Mouse (Mus musculus) spleen, adult 2 months (tissue): ENCODE data around the gene Pin1. TPM values are rescaled to one million over a fixed set of nuclear protein-coding genes. Genes with fewer than 3 reads are reported as not detected.

ENCODE experiments used
- DNase-seq, 2 experiments: peaks; one replicate each; pipeline versions ENCODE4 v3.0.0 to v3.0.0-alpha.2; 2012 to 2021; ENCODE audit warnings: low spot score in 2 of 2, low read depth in 1 of 2
- H3K27ac ChIP-seq: fragments of 200-500 bp; 2 replicates; pipeline ENCODE4 v1.5.1; 2012; ENCODE audit warnings: low read length, inconsistent platforms; ENCODE audit not compliant: insufficient read depth
- H3K27me3 ChIP-seq: fragments of 200-500 bp; 2 replicates; pipeline ENCODE4 v1.6.1; 2012; ENCODE audit warnings: mild to moderate bottlenecking, moderate library complexity, low read length, inconsistent platforms; ENCODE audit not compliant: control insufficient read depth, insufficient read depth
- H3K36me3 ChIP-seq: fragments of 200-500 bp; 2 replicates; pipeline ENCODE4 v1.6.1; 2012; ENCODE audit warnings: mild to moderate bottlenecking, low read length, inconsistent platforms; ENCODE audit not compliant: control insufficient read depth, insufficient read depth
- H3K4me1 ChIP-seq: fragments of 200-500 bp; 2 replicates; pipeline ENCODE4 v1.6.1; 2011; ENCODE audit warnings: inconsistent platforms; ENCODE audit not compliant: control insufficient read depth, insufficient read depth, insufficient read length
- H3K4me3 ChIP-seq: fragments of 200-500 bp; 2 replicates; pipeline ENCODE4 v1.5.1; 2011; ENCODE audit warnings: mild to moderate bottlenecking, inconsistent platforms; ENCODE audit not compliant: insufficient read depth, insufficient read length; ENCODE audit errors: extremely low read depth
- CTCF ChIP-seq: fragments of 200-500 bp; IDR thresholded peaks from 2 replicates; pipeline ENCODE4 v1.5.1; 2011; ENCODE audit warnings: mild to moderate bottlenecking, inconsistent platforms; ENCODE audit not compliant: insufficient read depth, insufficient read length, insufficient replicate concordance; ENCODE audit errors: extremely low read depth
- POLR2A ChIP-seq: fragments of 200-500 bp; IDR thresholded peaks from 2 replicates; pipeline ENCODE4 v1.6.1; 2011; ENCODE audit warnings: low read depth, low read length, inconsistent platforms
- WGBS: fragments of 180-500 bp; shearing (Covaris S2); methylation state at CpG from one replicate; pipeline ENCODE4 v1.1.7; 2018; 5-methylcytosine and 5-hydroxymethylcytosine counted together
- polyA plus RNA-seq: library from polyadenylated mRNA; depleted of rRNA; stranded (reverse); fragments of >200 nt; gene quantifications from 2 replicates; pipeline ENCODE4 v1.2.3, GENCODE M21; 2012

Gene Pin1
- polyA plus RNA-seq, 1 experiment, result 11.3 TPM

DNA sequence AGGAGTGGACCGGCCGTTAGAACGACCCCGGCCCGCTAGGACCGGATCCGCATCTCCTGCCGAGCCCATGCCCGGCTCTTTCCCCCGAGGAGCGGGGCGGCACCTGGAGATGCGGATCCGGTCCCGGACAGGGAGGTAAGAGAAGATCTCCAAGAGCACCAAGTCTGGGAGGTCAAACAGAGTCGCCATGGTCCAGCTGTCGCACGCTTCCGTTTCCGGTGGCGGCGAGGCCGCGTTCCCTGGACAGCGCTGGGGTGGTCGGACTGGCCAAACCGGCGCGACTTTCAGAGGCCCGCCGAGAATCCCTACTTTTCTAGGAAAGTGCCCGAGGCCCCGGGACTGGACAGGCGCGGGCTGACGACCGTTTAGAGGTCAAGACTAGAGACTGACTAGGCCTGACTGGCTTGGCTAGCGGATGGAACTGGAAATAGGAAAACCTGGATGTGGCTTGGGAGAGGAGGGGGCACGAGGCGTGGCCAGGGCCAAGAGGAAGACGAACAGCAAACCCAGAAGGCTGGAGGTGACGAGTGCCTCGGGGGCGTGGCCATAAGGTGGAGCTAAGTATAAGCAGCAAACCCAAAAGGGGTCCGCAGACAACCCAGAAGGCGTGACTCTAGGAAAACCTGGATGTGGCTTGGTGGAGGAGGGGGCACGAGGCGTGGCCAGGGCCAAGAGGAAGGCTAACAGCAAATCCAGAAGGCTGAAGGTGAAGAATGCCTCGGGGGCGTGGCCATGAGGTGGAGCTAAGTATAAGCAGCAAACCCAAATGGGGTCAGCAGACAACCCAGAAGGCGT lies 9.6 kb upstream of the Pin1 start, which contains the start of gene Ubl5:
Gene Ubl5 (plus strand): TSS at position 778 of the 795 bp plus-strand sequence.
- TF ChIP-seq CTCF (no peak), POLR2A (no peak)
- Histone ChIP-seq H3K27ac (peak within 1 kb of the TSS; percentile 92), H3K4me3 (peak within 1 kb of the TSS; percentile 82), H3K36me3 (peaks cover 16% of the 10 kb centered on the region), H3K4me1 (peaks cover 11% of the 10 kb centered on the region), H3K27me3 (no peaks in the 10 kb centered on the region)
- DNase-seq, result peak in 1 of 2 experiments; percentile 51
- WGBS, result 5% methylated on average over 51 of the region's 51 CpGs

DNA sequence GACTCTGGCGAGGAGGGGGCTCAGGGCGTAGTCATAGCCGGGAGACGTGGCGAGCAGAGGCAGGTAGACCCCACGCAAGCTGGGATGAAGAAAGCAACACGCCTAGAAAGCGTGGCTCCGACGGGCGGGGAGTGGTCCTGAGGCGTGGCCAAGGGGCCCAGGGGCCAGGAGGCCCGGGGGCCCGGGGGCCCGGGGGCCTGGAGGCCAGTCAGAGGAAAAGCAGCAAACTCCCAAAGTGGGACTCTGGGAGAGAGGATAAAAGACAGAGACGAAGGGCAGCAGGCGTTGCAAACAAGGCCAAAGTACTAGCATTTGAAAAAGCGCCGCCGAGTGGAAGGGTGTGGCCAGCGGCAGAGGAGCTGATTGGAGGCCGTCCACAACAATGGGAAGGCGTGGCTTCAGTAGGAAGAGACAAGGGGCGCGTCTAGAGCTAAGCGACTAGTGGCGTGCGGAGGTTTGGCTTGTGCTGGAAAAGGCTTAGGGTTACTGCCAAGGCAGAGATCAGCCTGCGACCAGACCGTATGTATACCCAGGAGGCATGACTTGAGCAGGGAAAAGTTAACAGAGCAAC lies 8.9 kb upstream of the Pin1 start:
- Histone ChIP-seq H3K4me1 (peaks cover 11% of the 10 kb centered on the region), H3K27me3 (no peaks in the 10 kb centered on the region), H3K4me3 (peak overlapping the region; percentile 82), H3K27ac (peak overlapping the region; percentile 92), H3K36me3 (peaks cover 12% of the 10 kb centered on the region)
- DNase-seq, result peak; percentile 81 to 83
- WGBS, result 1% methylated on average over 30 of the region's 30 CpGs
- TF ChIP-seq POLR2A (no peak), CTCF (no peak)

DNA sequence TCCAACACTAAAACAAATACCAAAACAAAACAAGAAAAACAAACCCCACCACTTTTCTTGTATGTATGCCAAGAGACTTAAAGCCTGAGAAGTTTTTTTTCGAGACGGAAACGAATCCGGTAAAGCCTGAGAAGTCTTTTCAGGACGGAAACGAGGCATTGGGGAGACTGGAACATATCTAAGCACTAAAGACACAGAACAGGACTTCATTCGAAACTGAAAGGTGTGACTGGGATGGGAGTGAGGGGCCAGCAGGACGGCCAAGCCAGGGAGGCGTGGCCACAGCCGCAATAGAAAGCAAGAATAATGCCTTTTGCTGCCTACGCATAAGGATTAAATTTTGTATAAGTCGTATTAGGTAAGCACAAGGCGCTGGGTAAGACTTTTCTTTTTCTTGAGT lies 8.1 kb upstream of the Pin1 start:
- peaks cover 11% of the 10 kb centered on the region for H3K4me1 ChIP-seq
- no peak for DNase-seq
- H3K36me3 ChIP-seq, result peaks cover 6% of the 10 kb centered on the region
- 3% methylated on average over 13 of the region's 13 CpGs for WGBS
- TF ChIP-seq CTCF, result no peak
- no peak for TF ChIP-seq POLR2A
- no peaks in the 10 kb centered on the region for H3K27me3 ChIP-seq
- H3K4me3 ChIP-seq, result peak overlapping the region; percentile 82
- H3K27ac ChIP-seq, result peak overlapping the region; percentile 92

DNA sequence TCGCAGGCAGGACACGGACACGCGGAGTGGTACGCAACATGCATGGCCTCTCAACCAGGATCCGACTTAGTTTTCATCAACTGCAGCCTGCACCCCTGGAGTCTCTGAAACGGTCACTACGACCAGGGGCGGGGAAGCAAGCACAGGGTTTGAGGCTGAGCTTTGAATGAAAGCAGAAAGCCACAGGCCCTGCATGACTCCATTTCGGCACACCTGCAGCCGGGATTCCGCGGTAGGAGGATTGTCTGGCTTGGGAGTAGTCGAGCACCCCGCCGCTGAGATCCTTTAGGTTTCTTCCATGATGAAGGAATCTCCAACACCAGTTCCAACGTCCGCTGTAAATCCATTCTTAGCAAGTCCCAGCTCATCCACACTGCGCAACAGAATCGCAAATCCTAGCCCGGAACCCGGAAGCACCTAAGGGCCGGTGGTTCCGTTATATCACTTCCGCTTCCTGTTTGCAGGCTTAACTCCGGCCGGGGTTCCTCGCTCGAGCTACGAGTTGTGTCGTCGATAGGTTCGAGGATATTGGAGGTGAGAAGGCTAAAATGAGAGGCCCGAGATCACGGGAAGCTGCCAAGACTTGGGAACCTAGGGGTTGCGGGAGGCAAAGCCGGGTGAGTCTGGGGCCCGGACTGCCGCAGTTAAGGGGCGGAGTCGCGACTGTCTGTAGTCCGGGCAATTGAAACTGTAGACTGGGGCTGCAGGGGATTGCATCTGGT lies 7.4 kb upstream of the Pin1 start, which contains the start of gene Fbxl12:
Gene Fbxl12 (minus strand): TSS at position 408 of the 722 bp plus-strand sequence.
- WGBS, result under 1% methylated on average over 43 of the region's 43 CpGs
- Histone ChIP-seq H3K4me1 (peaks cover 11% of the 10 kb centered on the region), H3K27me3 (no peaks in the 10 kb centered on the region), H3K36me3 (peaks cover 3% of the 10 kb centered on the region; the same call in 1 of the 2 replicates), H3K27ac (peak within 1 kb of the TSS; percentile 92), H3K4me3 (peak within 1 kb of the TSS; percentile 82)
- DNase-seq, result peak; percentile 73 to 76
- TF ChIP-seq CTCF (no peak), POLR2A (peak; percentile 85)

DNA sequence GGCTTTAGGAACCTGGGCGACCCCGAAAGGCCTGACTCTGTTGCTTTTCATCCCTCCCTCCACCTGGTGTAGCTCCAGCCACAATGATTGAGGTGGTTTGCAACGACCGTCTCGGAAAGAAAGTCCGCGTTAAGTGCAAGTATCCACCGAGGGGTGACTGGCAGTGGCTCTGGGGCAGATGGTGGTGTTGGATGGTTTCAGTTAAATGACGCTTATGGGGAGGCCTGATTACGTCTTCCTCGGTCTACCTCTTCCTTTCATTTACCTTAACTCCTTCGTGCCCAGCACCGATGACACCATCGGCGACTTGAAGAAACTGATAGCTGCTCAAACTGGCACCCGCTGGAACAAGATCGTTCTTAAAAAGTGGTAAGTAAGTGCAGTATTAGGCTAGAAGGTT lies 6.8 kb upstream of the Pin1 start:
- Histone ChIP-seq H3K4me1 (peaks cover 11% of the 10 kb centered on the region), H3K36me3 (peaks cover 3% of the 10 kb centered on the region; the same call in 1 of the 2 replicates), H3K27me3 (no peaks in the 10 kb centered on the region), H3K27ac (peak overlapping the region; percentile 92), H3K4me3 (peak overlapping the region; percentile 82)
- 1% methylated on average over 17 of the region's 17 CpGs for WGBS
- TF ChIP-seq POLR2A (no peak), CTCF (no peak)
- DNase-seq, result no peak

DNA sequence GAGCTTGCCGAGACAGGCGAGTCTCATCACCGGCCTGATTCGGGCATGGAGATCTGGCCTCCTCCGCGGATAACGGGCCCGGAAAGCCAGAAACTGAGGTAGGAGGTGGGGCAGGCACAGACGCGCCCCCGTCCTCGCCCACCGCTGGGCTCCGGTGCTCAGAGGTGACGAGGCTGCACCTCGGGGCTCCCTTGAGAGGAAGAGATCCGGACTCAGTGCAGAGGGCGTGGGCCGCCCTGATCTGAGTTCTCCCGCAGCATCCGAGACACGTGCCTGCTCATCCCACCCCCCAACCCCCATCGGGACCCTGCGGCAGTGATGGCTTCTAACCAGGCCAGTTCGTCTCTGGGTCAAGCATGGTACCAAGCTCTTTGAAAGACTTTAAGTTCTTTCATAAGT lies 364 bp downstream of the Pin1 start:
- WGBS, result under 1% methylated on average over 25 of the region's 25 CpGs
- peak overlapping the region; percentile 76 for H3K4me3 ChIP-seq
- no peaks in the 10 kb centered on the region for H3K27me3 ChIP-seq
- peaks cover 12% of the 10 kb centered on the region for H3K36me3 ChIP-seq
- TF ChIP-seq POLR2A (no peak), CTCF (no peak)
- H3K27ac ChIP-seq, result peak overlapping the region; percentile 50; the same call in 1 of the 2 replicates
- peaks cover 7% of the 10 kb centered on the region; the same call in 1 of the 2 replicates for H3K4me1 ChIP-seq
- DNase-seq, result no peak
